Mouse (Mus musculus): ENCODE data around the gene Gfod2.

DNA sequence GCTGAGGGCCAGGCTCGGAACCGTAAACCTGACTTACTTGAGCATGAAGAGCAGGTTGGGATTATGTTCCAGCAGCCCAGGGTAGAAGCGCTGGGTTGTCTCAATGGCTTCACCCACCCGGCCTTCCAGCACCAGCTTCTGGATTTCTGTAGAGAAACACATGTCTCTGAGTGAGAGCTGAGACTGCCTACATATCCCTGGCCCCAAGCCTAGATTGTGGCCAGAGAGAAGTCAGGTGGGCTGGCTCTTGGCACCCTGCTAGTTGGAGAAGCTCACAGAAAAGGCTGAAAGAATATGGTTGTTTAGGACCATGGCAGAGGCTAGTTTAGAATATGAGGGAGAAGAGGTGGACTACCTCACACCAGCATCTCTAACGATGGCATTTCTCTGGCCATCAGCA lies 16.0 kb upstream of the Gfod2 start:
- TF ChIP-seq CTCF (IDR thresholded peaks at IDR 0.05 in 2 of 3, conservative IDR thresholded peaks at IDR 0.05 in 1 of 3; ENCODE audit: control insufficient read depth in 1 of 3, insufficient read depth in 1 of 3, low read depth in 2 of 3, low read length in 3 of 3, poor library complexity in 1 of 3, severe bottlenecking in 1 of 3) (no peak), MAZ (IDR thresholded peaks at IDR 0.05; ENCODE audit: low read depth, low read length) (no peak), ETS1 (IDR thresholded peaks at IDR 0.05; ENCODE audit: low read depth, low read length) (no peak), EP300 (IDR thresholded peaks at IDR 0.05; ENCODE audit: low read depth in 1 of 2, low read length in 2 of 2) (no peak), MAX (IDR thresholded peaks at IDR 0.05; ENCODE audit: low read length) (no peak), E2F4 (IDR thresholded peaks at IDR 0.05; ENCODE audit: borderline replicate concordance, low read depth, low read length) (no peak), CHD1 (IDR thresholded peaks at IDR 0.05; ENCODE audit: low read depth, low read length) (no peak), ZNF384 (IDR thresholded peaks at IDR 0.05; ENCODE audit: low read depth, low read length) (no peak), POLR2AphosphoS2 (IDR thresholded peaks at IDR 0.05; ENCODE audit: low read length) (no peak), USF1 (IDR thresholded peaks at IDR 0.05; ENCODE audit: low read depth, low read length) (no peak)
